Mouse (Mus musculus): Measurements from ENCODE around the gene Theg.

GRCm38 (mm10) chr10:79526661-79527452 is 60.3 kb downstream of the Theg start:
- TF ChIP-seq CTCF (IDR thresholded peaks at IDR 0.05; ENCODE audit: low read depth, low read length): no peak
- no peak for TF ChIP-seq POLR2A (IDR thresholded peaks at IDR 0.05; ENCODE audit: extremely low read depth, insufficient read depth, low read length)
